Mouse (Mus musculus) lung, postnatal 0 days (tissue): ENCODE data around the gene Mtif2.

Source experiments
- CTCF ChIP-seq: IDR thresholded peaks from 2 replicates; pipeline ENCODE4 v1.5.1; 2016; ENCODE audit warnings: antibody characterized with exemption, mild to moderate bottlenecking
- EP300 ChIP-seq: IDR thresholded peaks from 2 replicates; pipeline ENCODE4 v1.6.1; 2016; ENCODE audit warnings: antibody characterized with exemption, mild to moderate bottlenecking, control low read depth

- TF ChIP-seq CTCF (no peak), EP300 (no peak)
These were observed 45.3 kb downstream of the Mtif2 start for GRCm38 (mm10) chr11:29571536-29571935.
